Mouse (Mus musculus) embryonic fibroblast, embryonic 13.5 days (primary cell): ENCODE measurements at regions not wholly inside any gene's neighbourhood (a gene's known extent, or its start where the extent isn't known, plus 50 kb on each side); places are given as distances from the start of the nearest gene placed in this dataset.
A peak's percentile ranks its signal among the peaks of the same experiment; 100 is the strongest.

Experiments
- CTCF ChIP-seq: IDR thresholded peaks from 2 replicates; pipeline ENCODE4 v1.5.1; 2011; ENCODE audit warnings: mild to moderate bottlenecking, control low read depth, low read length, moderate library complexity, borderline replicate concordance; ENCODE audit not compliant: insufficient read depth
- POLR2A ChIP-seq: IDR thresholded peaks from 2 replicates; pipeline ENCODE4 v1.6.1; 2011; ENCODE audit warnings: low read depth, mild to moderate bottlenecking, control low read depth, low read length, moderate library complexity

DNA sequence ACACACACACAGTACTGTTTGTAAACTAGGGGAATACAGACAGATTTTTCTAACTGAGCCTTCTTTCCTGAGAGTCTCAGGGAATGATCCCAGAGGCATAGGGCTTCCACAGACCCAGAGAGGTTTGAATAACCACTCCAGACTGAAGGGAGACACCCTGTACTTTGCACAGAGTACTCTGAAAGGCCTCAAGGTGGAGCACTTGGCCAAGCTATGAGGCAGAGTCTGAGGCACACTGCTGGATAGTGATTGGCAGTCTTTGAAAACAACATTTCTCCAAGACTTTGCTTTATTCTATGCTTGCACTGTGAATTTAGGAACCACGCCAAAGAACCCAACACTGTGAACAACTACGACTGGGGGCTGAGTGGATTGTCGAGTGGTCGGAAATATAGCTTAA is 192.1 kb upstream of the Fam241a start:
- TF ChIP-seq POLR2A (no peak), CTCF (peak; percentile 69; the same call in 1 of the 2 replicates)
